Mouse (Mus musculus) telencephalon, adult 2 months (tissue): ENCODE results near the gene Rhobtb1.

ENCODE experiments used
- DNase-seq: peaks from one replicate; pipeline ENCODE4 v3.0.0-alpha.2; 2011; ENCODE audit warnings: low read depth, low spot score

Rhobtb1 gene

DNA sequence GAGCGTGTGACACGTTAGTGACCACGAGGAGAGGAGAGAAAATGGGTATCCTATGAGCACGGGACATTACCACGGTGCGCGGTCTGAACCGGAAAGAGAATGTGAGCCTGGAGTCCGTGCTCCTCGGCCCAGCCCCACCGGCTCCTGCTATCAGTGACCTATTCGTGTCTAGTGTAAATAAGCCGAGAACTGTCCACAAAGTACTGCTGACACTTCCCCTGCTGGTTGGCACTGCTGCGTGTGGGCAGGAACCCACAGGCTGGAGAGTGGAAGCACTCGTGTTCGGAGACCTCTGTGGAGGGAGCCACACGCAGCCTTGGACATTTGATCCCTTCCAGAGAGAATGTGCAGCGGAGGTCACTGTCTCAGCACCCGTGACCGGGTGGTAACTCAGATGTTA, at the start of gene Rhobtb1:
TSS of gene Rhobtb1 (plus strand) at position 390 of the 400 bp plus-strand sequence.
- no peak for DNase-seq

DNA sequence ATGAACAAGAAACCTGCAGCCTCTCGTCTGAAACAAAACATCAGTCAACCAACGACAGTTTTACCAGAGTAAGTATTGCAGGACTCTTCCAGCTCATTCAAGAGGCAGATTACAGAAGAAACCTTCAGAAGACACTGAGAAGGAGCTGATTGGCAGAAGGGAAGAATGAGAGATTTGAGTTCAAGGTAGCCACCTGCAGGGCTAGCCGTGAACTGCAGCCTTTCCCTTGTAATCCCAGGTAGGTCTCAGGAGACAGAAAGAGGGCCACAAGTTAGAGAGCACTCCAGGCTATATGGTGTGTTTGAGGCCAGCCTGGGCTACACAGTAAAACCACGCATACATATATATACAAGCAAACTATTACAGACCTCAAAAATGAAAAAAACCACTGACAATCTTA, 49.2 kb upstream of the Rhobtb1 start:
- DNase-seq = no peak

GRCm38 (mm10) chr10:69104143-69104882, 46.9 kb upstream of the Rhobtb1 start:
- no peak for DNase-seq

- DNase-seq = no peak
Measured at GRCm38 (mm10) chr10:69104883-69105225, 46.4 kb upstream of the Rhobtb1 start.

GRCm38 (mm10) chr10:69106796-69107195, 44.4 kb upstream of the Rhobtb1 start:
- DNase-seq = no peak

- no peak for DNase-seq
Measured at GRCm38 (mm10) chr10:69107253-69107652, 44.0 kb upstream of the Rhobtb1 start.

- no peak for DNase-seq
Measured at GRCm38 (mm10) chr10:69114384-69114783, 36.9 kb upstream of the Rhobtb1 start.

GRCm38 (mm10) chr10:69117996-69118395, 33.2 kb upstream of the Rhobtb1 start:
- DNase-seq = no peak

GRCm38 (mm10) chr10:69118893-69119292, 32.3 kb upstream of the Rhobtb1 start:
- DNase-seq = no peak

GRCm38 (mm10) chr10:69119456-69119855, 31.8 kb upstream of the Rhobtb1 start:
- DNase-seq = no peak

DNA sequence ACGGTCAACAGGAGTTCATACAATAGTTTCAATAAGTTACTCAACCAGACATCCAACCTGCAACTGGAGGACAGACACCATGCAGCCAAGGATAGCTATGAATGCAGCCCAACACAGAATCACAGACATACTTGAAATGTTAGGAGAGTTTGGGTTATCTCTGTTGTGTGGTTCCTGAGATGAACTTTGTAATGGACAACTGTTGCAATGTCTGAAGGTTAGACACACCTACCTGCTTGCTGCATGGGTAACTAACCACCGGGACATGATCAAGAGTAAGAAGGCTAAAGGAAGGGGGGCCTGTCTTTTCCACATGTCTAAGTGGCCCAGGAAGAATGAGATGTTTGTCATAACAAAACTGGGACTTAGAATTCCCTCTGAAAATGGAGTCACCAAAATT, 24.7 kb upstream of the Rhobtb1 start:
- DNase-seq = no peak

DNA sequence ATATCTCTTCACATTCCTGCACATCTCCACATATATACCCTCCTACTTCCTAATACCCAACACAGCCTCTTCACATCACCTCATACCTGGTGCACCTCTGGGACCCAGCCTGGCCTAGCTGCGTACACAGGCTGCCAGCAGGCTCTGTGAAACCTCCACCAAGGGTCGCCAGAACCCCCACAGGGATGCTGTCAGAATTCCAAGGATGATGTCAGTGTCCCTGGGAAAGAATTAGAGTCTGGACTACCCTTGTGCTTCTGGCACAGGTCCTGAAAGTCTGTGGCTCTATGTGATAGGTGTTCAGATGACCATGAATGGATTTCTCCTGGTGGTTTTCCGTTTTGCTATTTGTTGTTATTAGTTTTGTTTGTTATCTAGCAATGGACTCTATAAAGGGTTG, 22.7 kb upstream of the Rhobtb1 start:
- DNase-seq = no peak

DNA sequence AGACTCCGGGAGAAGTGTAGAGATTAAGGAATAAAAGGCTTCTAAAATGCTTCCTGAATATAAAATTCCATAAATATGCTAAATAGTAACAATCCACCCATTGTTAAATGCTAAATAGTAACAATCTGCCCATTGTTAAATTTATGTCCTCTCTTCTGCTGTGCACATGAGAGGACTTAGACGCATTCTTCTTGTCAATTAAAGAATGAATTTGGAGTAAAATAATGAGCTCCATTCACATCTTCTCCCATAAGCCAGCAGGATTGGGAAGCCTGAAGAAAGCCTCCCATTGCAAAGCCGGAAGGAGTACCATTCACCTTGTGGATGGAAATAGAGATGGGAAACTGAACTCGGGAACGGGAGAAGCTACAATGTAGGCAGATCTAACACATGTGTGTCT, 20.6 kb upstream of the Rhobtb1 start:
- no peak for DNase-seq

DNA sequence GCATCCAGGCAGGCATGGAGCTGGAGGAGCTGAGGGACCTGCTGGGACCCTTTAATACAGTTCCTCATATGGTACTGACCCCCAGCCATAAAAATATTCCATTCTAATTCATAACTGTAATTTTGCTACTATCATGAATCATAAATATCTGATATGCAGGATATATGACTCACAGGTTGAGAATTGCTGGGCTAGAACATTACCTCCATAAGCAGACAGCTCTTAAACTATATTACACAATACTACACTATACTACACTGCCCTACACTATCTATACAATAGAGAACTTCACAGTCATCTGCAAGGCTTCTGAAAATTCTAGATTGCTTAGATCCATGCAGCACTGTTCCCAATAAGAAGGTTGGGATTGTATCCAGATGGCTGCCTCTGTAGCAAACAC, 16.9 kb upstream of the Rhobtb1 start:
- no peak for DNase-seq

DNA sequence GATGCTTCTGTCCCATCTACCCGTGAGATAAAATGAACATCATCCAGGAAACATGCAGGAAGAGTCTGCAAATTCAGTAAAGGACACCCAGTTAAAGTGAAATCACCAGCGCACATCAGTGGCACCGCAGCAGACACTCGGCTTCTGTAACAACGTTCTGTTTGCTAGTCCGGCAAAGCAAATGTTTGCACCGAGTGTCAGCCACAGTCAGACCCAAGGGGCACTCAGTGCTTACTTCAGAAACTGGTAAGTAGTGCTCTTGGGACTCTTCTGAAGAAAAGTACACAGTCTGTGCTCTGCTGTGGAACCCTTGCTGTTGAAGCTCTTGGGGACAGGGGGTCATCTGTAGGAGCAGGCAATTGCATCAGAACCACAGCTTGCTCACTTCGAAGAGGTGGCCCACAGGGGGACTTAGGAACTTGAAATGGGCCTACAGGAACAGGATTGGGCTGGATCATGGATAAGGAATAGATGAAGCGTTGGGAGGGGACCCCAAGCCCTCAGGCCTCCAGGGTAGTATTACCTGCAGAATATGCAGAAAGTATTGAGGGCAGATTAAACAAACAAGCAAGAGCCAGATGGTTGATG, 14.9 kb upstream of the Rhobtb1 start:
- DNase-seq = no peak

- DNase-seq = no peak
Measured at GRCm38 (mm10) chr10:69149252-69149651, 2.0 kb upstream of the Rhobtb1 start.

DNA sequence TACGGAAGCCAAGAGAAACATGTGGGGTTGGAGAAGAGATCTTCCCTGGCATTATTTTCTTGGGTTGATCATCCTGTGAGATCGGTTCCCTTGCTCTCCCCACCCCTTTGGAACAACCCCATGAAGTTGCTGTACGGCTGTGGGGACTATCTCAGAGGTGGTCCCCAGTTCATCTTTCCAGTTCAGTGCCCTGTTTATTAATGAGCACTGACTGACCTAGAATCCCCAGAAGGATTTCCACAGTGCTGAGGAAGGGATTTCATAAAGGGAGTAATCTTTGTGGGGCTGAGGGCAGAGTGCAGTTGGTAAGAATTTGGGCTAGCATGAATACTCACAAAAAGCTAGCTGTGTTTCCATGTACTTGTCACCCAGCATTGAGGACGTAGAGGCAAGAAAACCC, 1.7 kb downstream of the Rhobtb1 start:
- DNase-seq = no peak

DNA sequence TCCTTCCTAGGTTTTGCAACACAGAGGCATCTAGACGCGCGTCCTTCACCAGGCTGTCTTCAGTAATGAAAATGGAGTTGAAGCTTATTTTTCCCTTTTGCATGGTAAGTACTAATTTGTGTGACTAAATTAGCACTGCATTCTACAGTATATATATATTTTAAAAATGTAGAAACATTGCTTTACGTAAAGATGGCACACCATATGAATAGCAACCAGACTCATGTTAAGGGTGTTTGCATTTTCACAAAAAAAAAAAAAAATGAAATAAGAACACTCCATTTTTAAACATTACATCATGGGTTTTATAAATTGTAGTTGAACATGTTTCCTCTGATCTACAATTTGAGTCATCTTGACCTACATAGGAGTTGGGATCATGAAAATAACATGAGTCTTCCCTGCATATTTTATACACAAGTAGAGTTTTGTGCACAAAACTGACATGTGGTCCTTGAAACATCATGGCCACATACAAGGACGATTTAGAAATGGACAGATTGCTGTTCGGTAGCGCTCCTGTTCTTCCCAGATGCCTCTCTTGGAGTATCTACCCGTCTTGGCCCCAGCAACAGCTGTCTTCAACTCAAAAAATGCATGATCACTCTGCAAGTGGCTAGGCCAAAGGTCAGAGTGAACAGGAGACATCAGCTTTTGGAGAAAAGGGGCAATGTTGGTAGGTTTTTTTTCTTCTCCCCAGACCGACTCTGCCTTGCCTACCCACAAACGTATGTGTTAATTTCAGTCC, 4.4 kb downstream of the Rhobtb1 start:
- DNase-seq = peak; percentile 50

DNA sequence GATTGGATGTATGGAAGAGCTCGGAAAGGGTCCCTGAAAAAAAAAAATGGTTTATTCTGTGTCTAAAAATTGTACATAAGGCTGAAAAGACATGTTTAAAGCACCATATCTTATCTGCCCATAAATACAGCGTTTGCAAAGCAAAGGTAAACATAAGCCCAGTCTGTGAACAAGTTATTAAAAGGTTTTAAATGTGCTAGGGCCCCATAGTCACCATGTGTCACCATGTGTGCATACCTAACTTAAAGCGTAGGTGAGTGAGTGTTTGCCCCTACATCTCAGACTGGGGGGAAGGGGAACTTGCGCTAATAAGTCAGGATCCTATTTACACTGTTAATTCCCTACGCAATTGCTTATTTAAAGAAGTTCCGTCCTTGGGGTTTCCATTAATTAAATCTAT, 5.2 kb downstream of the Rhobtb1 start:
- DNase-seq = no peak

- DNase-seq = no peak
Measured at GRCm38 (mm10) chr10:69157471-69157870, 6.2 kb downstream of the Rhobtb1 start.

- DNase-seq = no peak
Measured at GRCm38 (mm10) chr10:69160877-69161276, 9.6 kb downstream of the Rhobtb1 start.

- DNase-seq = no peak
Measured at GRCm38 (mm10) chr10:69161503-69161902, 10.3 kb downstream of the Rhobtb1 start.

- no peak for DNase-seq
Measured at GRCm38 (mm10) chr10:69162577-69162976, 11.3 kb downstream of the Rhobtb1 start.
